Mouse (Mus musculus) left cerebral cortex, postnatal 10 days (tissue): ENCODE measurements around the gene Misp. TPM values are rescaled to one million over a fixed set of nuclear protein-coding genes. Genes with fewer than 3 reads are reported as not detected.

Experiments used
- DNase-seq, 2 experiments: peaks; one replicate each; pipeline ENCODE4 v3.0.0; 2021 to 2022; ENCODE audit warnings: low spot score in 2 of 2, mixed read lengths in 1 of 2; ENCODE audit errors: extremely low spot score in 1 of 2
- intact Hi-C: fragments of 180-260 bp; cut with DNase I; formaldehyde crosslinking; loops from one replicate; pipeline ENCODE4 v1.15.1; 2025
- total RNA-seq, 2 experiments: library from RNA; stranded (reverse); gene quantifications; 2 replicates each; pipeline ENCODE4 v1.2.3; 2021

Gene Misp
- total RNA-seq, 2 experiments from 2014 or later = 0.30 to 0.51 TPM

DNA sequence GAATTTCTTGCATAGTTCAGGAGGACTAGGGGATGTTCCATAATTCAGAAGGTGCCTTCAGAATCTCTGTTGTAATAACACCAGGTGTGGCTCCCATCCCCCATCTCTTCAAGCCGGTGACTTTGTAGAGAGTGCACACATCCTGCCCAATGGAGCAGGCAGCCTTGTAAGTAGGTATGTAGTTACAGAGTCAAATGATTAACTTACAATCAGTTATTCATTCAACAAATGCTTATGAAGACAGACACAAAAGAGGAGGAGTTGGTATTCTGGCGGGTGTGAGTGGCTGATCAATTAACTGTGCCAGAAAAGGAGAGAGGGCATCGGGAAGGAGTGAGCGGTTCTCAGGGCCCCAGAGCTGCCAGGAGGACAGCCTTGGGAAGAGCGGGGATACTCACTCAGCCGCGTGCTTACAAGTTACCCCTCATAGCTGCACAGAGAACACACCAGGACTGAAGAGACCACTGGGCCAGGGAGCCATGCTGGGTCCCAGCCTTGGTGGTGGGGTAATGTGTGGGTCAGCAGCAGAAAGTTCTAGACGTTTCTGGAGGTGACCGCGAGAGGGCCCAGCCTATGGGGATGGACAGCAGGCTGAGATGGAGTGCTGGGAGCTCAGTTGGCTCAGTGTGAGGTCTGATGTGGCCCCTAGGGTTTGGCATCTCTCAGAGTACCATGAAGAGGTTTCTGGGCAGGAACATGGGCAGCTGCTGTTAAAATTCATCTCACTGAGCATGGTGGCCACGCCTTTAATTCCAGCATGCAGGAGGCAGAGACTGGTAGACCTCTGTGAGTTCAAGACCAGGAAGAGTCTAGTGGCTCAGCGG lies 4.9 kb upstream of the Misp start:
- DNase-seq = no peak
- intact Hi-C loops = no loop called here

DNA sequence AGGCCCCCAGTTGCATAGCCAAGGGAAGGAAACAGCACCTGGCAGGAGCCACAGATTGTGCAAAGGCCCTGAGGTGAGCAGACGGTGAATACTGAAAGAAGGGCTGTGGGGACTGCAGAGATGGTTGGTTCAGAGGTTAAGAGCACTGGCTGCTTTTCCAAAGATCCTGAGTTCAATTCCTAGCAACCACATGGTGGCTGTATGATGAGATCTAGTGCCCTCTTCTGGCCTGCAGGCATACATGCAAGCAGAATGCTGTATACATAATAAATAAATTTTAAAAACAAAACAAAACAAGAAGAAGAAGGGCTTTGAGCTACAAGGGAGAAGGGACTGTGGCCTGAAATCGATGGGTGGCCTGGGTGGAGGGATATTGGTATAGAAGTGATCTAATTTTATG lies 3.7 kb upstream of the Misp start:
- intact Hi-C loops = no loop called here
- no peak for DNase-seq

DNA sequence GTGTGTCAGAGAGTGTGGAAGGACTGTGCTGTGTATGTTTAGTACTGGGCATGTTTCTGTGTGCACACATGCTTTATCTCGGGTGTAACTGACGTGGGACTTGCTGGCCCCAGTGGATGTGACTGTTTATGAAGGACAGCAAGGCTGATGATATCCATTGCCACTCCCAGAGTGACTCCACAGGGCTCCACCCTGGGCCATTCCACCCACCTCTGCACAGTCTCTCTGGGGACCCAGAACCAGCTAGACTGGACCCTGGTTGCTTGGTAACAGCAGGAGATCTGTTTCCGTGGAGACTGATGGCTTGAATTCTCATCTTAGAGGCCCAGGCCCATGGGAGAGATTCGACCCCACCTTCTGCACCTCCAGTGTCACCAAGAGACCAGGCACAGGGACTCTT lies 2.6 kb upstream of the Misp start:
- no peak for DNase-seq
- intact Hi-C loops = no loop called here

DNA sequence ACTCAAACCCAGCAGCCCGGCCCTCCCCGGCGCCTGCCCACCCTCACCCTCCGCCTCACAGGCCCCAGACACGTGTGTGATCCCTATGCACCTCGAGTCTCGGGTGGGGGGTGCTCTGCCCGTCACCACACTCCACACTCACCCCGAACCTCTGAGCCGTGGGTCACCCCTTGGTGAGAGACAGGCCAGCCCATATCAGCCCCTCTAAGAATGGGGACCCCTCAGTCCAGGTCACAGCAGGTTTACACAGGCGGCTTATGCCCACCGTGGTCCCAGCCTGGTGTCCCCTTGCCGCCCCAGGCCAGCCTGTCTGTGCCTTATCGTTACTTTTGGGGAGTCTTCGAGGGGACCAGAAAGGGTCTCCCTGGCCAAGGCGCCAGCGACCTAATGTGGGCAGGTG lies 1.2 kb upstream of the Misp start:
- no peak for DNase-seq
- intact Hi-C loops = no loop called here

DNA sequence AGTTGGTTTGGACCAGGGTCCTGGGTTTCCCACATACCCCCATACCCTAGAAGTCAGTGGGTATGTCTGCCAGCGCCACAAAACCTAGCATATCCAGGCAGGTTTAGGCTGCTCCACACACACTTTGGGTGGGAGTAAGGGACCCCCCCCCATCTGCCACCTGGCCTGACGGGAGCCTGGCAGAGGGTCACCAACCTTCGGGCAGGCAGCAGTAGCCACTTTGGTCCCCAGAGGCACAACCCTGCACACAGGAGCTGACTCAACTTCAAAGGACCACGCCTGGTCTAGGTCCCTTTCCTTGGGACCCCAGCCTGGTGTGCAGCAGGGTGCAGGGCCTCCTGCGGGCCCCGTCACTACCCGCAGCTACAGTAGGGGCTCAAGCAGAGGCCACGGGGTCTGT lies 512 bp upstream of the Misp start:
- intact Hi-C loops = no loop called here
- no peak for DNase-seq

DNA sequence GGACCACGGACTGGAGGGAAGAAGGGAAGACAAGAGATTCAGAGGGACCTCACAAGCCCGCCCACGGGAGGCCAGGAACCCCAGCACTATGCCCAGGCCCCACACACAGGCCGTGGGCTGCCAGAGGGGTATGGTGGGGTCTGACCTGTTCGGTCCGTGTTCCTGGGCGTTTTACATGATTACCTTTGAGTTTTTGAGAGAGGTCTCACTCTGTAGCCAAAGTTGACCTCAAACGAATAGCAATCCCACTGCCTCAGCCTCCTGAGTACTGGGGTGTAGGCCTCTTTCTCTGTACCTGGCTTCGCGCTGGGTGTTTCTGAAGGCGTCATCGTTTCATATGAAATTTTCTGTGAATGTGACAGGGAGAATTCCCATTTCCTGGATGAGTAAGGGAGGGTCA lies 942 bp downstream of the Misp start:
- intact Hi-C loops = no loop called here

DNA sequence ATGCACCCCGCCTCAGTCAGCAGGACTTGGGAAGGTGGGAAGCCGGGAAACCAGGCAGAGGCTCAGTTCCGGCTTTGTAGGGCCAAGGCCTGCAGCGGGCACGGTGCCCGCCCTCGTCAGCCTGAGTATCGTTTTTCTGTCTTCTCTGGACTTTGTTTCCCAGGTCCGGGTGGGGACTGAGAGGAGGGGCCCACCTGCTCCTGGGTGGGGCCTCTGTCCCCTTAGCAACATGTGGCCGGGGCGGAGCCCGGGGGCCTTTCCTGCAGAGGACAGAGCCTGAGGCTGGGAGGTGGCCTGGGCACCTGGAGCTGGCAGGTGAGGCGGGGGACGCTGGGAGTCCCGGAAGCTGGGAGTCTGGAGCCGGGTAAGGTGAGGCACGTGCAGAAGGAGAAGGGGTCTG lies 1.6 kb downstream of the Misp start:
- no peak for DNase-seq
- intact Hi-C loops = no loop called here

More for the DNA sequence above, 942 bp downstream of the Misp start:
- DNase-seq = no peak

DNA sequence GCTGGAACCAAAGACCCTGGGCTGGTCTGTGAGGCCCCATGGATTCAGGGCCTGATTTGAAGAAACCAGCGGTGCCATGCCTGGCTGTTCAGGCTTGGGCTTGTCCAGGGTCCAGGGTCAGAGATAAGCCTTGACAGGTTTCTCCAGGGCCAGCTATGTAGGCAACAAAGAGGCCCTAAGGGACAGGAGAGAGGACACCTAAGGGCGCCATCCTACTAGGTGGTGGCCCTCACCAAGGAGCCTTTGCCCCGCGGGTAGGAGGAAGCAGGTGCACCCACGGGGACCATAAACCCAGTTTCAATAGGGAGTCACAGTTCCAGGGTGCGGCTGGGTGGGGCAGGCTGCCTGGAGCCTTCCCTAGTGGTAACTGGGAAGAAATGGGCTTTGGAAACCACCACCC lies 2.2 kb downstream of the Misp start:
- no peak for DNase-seq
- intact Hi-C loops = no loop called here

DNA sequence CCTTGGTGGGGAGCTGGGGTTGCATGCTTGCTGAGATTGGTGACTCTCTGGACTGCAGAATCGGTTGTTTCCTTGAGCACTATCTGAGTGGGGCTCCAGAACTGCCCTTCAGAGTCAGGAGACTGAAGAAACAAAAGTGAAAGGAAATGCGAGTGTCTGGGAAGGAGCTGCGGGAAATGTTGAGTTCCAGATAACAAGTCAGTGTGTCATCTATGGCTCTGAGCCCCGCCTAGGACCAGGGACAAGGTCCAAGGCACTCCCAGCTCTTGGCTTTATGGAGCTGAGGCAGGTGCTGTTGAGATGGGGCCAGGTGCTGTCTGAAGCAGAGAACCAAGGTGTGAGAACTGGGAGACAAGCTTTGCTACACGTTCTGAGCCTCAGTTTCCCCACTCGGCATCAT lies 3.6 kb downstream of the Misp start:
- DNase-seq = no peak
- intact Hi-C loops = no loop called here

DNA sequence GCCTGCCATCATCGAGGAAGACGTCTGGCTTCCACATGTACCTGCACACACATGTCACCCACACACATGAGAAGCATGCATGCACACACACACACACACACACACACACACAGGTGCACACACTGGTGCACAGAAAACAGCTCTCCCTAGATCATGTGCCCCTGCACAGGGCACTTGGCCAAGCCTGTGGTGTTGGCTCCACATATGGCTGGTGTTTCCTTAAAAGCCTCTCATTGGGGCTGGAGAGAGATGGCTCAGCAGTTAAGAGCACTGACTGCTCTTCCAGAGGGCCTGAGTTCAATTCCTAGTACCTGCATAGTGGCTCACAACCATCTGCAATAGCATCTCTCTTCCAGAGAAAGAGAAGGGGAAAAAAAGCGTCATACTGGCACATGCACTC lies 10.8 kb downstream of the Misp start:
- no peak for DNase-seq
- intact Hi-C loops = loop anchor here (10.0 kb wide), 1 partner anchor 123 kb away; no protein-coding TSS in a partner anchor

DNA sequence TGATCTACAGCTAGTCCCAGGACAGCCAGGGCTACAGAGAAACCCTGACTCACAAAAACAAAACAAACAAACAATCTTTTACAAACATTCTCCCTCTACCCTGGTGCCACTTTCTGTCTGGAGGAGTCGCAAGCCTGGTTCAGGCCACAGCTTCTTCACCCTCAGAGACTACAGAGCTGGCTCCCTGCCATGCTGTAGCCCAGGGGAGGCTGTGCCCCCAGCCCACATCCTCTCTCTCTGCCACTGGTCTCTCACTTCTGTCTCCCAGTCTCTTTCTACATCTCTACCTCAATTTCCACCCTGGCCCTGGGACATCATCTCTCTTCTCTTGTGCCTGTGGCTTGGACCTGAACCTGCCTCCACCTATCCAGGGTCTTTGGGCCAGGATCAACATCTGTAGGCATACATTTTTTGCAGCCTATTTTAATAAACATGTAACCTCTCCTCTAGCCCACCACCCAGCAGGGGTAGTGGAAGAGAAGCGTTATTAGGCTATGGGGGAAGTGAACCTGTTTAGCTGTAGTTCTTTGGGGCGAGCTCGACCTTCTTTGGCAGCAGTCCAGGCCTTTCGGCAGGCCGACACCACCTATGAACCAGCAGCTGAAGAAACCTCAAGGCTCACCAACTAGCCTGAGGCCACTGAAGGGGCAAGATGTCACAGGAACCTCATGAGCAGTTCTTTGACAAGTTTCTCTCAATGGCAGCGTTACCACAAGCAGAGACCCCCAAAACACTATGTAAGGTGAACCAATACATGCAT lies 11.4 kb downstream of the Misp start:
- no peak for DNase-seq
- intact Hi-C loops = loop anchor here (10.0 kb wide), 1 partner anchor 123 kb away; no protein-coding TSS in a partner anchor

DNA sequence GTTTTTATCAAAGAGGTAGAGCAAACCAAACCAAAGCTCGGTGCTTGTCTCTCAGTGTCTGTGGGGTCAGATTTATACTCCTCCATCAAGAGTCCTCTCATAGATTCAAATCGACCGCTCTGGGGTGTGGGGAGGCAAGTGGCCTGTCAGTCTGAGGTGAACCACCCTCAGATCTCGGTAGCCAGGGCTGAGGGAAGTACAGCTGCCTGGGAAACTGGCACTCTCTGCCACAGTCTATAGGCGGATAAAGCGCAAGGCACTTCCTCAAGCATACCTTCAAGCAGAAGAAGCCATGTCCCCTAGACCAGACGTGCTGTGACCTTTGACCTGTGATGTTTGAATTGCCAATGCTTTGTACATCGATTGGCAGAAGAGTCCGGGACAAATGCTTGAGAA lies 12.0 kb downstream of the Misp start:
- DNase-seq = no peak
- intact Hi-C loops = loop anchor here (10.0 kb wide), 1 partner anchor 122 kb away; no protein-coding TSS in a partner anchor

DNA sequence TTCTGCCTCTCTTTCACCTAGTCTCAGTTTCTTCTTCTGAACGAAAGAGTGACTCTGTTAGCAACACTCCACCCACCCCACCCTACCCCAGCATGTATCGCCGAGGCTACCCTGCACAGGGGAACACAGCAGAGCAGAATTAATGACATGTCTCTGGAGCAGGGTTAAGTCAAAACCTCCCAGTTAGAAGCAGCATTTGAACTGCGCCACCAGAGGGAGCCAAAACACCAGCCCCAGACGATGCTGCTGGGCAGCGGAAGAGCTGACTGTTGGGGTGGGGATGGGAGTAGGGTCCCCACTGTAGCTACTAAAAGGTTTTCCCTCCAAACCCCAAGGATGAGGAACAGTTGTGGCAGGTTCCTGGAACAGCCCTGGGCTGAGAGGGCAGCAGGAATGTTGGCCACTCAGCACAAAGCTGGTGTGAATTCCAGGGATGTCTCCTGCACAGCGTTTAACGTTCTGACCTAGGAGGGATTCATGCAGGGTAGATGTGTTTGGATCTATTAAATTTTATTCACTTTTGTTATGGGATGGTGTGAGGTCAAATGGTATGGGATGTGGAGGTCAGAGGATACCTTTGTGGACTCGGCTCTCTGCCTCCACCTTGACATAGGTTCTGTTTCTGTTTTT lies 14.1 kb downstream of the Misp start:
- peak in 1 of 2 experiments; percentile 84 for DNase-seq
- intact Hi-C loops = loop anchor here (2.0 to 10.0 kb wide), 2 partner anchors 90 to 120 kb away; no protein-coding TSS in a partner anchor

DNA sequence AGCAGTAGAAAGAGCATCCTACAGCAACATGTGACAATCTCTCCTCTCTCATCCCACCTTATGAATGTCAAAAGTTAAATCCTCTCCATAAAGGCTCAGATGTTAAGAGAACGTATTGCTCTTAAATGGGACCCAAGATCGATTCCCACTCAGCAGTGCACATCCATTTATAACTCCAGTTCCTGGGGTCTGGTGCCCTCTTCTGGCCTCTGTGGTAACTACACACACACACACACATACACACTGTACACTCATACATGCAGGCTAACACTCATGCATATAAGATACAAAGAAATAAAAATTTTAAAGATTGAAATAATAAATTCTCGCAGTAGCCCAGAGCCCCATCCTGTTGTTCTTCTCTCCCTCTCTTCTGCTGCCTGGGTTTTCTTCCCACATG lies 16.1 kb downstream of the Misp start:
- no peak for DNase-seq
- intact Hi-C loops = loop anchor here (10.0 kb wide), 1 partner anchor 118 kb away; no protein-coding TSS in a partner anchor

DNA sequence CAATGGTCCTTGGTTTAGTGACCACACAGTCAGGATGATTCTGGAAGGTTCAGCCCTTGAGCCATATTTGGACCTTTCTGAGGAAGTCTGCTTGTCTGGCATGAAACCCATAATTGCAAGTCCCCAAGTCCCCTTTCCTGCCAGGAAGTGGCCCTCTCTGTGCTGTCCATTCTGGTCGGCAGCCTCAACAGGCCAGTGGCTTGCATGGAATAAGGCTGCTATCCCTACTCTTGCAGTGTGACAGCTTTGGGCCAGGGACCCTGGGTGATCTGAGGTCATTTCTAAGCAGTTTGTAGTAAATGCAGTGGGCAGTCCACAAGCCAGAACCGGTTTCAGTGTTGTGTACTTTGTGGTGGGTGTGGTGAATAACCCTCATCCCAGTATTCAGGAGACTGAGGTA lies 17.4 kb downstream of the Misp start:
- DNase-seq = no peak
- intact Hi-C loops = loop anchor here (10.0 kb wide), 1 partner anchor 117 kb away; no protein-coding TSS in a partner anchor

DNA sequence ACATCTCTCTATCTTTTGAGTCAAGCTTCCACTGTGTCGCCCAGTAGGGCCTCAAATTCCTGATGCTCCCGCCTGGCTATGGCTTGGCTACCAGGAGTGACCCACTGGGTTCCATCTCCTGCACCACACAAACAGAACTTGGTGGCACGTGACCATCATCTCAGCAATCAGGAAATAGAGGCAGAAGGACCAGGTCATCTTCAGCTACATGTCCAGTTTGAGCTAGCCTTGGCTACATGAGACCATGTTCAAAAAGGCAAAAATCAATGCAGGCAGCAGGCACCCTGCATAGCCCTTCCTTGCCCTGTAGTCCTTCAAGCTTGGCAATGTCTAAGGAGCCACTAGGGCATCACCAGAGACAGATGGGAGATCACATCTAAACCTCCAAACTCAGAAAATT lies 19.3 kb downstream of the Misp start:
- intact Hi-C loops = no loop called here
- no peak for DNase-seq

DNA sequence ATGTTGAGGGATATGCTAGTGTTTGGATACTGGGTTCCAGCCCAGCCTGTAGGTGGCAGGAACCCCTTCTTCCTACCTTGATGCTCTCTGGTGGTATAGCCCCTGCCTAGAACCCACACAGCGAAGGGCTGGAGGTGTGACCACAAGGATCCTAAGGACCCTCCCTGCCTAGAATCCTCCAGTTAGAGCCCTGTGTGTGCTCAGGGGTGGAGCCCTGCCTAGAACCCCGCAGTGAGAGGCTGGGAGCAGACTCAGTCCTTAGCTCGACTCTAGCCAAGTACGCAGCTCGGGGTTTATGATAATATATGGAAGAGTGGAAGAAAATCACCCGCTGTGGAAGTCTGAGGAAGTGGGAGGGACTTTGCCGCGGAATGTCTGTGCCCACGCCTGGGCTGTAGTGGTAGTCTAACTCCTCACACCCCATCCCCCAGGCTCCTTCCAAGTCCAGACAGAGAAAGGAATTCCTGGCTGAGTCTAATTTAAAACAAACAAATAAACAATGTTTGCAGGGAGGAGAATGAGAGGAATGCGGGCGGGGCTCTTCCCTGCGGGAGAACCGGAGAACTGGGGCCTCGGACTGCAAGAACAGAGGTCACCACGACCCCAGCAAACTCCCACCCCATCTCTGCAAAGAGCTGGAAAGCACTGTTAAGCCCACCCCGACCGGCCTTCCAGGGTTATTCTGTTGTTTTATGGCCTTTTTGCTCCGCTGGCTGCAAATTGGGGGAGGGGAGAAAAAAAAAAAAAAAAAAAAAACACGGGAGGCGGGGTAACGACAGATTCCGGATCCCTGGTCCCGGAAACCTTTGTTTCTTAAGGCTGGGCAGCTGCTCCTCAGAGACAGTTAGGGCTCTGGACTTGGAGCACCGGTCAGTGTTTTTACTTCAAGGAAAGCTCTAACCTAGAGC lies 20.1 kb downstream of the Misp start:
- intact Hi-C loops = no loop called here
- peak; percentile 73 to 92 for DNase-seq

DNA sequence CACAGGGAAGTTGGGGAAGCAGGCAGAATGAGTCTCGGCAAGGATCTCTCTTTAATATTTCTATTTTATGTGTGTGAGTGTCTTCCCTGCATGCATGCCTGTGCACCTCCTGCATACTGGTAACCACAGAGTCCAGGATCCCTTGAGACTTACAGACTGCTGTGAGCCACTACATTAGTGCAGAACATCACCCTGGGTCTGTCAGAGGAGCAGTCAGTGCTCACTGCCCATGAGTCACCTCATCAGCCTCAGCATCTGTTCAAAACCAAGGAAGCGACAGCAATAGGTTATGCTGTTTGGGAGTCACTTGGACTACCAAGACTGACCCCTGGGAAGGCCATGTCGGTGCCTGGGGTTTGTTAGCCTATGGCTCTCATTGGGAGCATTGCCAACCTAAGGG lies 21.5 kb downstream of the Misp start:
- intact Hi-C loops = no loop called here
- no peak for DNase-seq

DNA sequence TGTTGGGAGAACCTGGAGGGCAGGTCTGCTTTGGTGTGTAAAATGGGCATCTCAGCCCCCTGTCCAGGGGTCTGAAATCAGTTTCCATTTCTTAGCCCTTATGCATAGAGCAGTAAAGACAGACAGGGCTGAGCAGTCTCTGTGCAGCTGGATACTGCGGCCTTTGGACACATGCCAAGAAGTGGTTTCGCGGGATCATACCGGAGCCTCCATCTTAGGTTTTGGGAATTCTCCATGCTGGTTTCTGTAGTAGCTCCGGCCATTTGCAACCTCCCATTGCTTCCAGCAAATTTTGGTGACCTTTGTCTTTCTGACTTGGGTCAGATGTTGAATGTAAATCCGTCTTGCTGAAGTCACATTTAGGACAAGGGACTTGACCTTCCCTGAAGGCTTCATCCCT lies 22.7 kb downstream of the Misp start:
- intact Hi-C loops = no loop called here
- peak in 1 of 2 experiments; percentile 62 for DNase-seq
